ENCODE assay signal across 28 mouse cellular contexts in genomic region chr17:26433295-26433694, GRCm38 (mm10). TPM values are rescaled to one million over a fixed set of nuclear protein-coding genes. Genes with fewer than 3 reads are reported as not detected.
A peak's percentile ranks its signal among the peaks of the same experiment; 100 is the strongest.
DNase-seq lines count a peak whose midpoint lies in the region; ATAC-seq and TF ChIP-seq lines count a peak whose summit lies in the region.
"Had no signal": no experiment of that assay in that cellular context is flagged by ENCODE, and none has a peak within 500 bp of the region (broad histone marks: within the 10 kb centered on the region; RNA-seq: fewer than 3 reads in every experiment).

No protein-coding gene starts in this region.

- H3K9me3 ChIP-seq in intestine, embryonic 15.5 days, result no peaks in the 10 kb centered on the region
- no peaks in the 10 kb centered on the region for H3K9me3 ChIP-seq in stomach, postnatal 0 days (ENCODE audit: control insufficient read depth, low read length)
- H3K9me3 ChIP-seq: forebrain, embryonic 13.5 days; G1E; heart, embryonic 12.5 days; hindbrain, embryonic 13.5 days; limb, embryonic 13.5 days; lung, embryonic 15.5 days had no signal

- no peak overlapping the region for H3K27ac ChIP-seq in intestine, embryonic 15.5 days
- 0 out of 2 replicates have a peak overlapping the region, but pooled peaks have one; percentile 45 for H3K27ac ChIP-seq in stomach, postnatal 0 days (replicated peaks)
- H3K27ac ChIP-seq: forebrain, embryonic 13.5 days; gastrocnemius, adult 2 months; heart, adult 2 months; hindbrain, embryonic 13.5 days; limb, embryonic 13.5 days; lung, embryonic 15.5 days had no signal

- peak; percentile 68 for ATAC-seq in intestine, embryonic 15.5 days
- no peak for ATAC-seq in stomach, postnatal 0 days (ENCODE audit: low FRiP score, low TSS enrichment)
- ATAC-seq: CD4-positive, CD25-positive, alpha-beta regulatory T cell, adult 4 months; forebrain, embryonic 13.5 days; midbrain, embryonic 16.5 days had no signal

- DNase-seq in kidney, postnatal 4 days, result peak; percentile 40 to 45
- DNase-seq in kidney, adult 8-10 months, result no peak
- peak; percentile 64 for DNase-seq in urinary bladder, postnatal 14 days (ENCODE audit: low spot score)
- DNase-seq in urinary bladder, adult 2 months (ENCODE audit: low spot score), result no peak
- DNase-seq in stomach, postnatal 0 days (ENCODE audit: low spot score), result no peak
- no peak for DNase-seq in right cerebral cortex, postnatal 36 days (ENCODE audit: low spot score in 2 of 2)
- DNase-seq in heart, adult 18-20 months, result no peak
- DNase-seq: adrenal gland, postnatal 25 days; cerebellum, adult 2 months; cerebellum, postnatal 14 days; gastrocnemius, adult 2 months; gastrocnemius, postnatal 36 days; heart, adult 2 months; heart, postnatal 4 days; kidney, adult 2 months; kidney, postnatal 25 days; thymus, adult 2 months; thymus, postnatal 36 days had no signal

- TF ChIP-seq EP300 in stomach, postnatal 0 days (optimal IDR thresholded peaks at IDR 0.05), result no peak

- H3K4me2 ChIP-seq in intestine, embryonic 15.5 days (replicated peaks), result no peak overlapping the region
- H3K4me2 ChIP-seq in stomach, postnatal 0 days (replicated peaks; ENCODE audit: low read depth), result no peak overlapping the region
- H3K4me2 ChIP-seq: forebrain, embryonic 13.5 days; heart, embryonic 12.5 days; hindbrain, embryonic 13.5 days; limb, embryonic 13.5 days; liver, embryonic 11.5 days; lung, embryonic 15.5 days had no signal

- H3K36me3 ChIP-seq in intestine, embryonic 15.5 days, result peaks cover 8% of the 10 kb centered on the region; the same call in 1 of the 2 replicates
- H3K36me3 ChIP-seq in stomach, postnatal 0 days (ENCODE audit: control insufficient read depth, insufficient read depth, low read length), result no peaks in the 10 kb centered on the region; the same call in 1 of the 2 replicates
- H3K36me3 ChIP-seq: G1E; lung, embryonic 15.5 days had no signal

- peaks cover 6% of the 10 kb centered on the region for H3K27me3 ChIP-seq in intestine, embryonic 15.5 days (replicated peaks)
- H3K27me3 ChIP-seq in stomach, postnatal 0 days (ENCODE audit: control insufficient read depth, insufficient read depth, low read length), result no peaks in the 10 kb centered on the region

- peaks cover 9% of the 10 kb centered on the region; the same call in 1 of the 2 replicates for H3K4me1 ChIP-seq in intestine, embryonic 15.5 days (replicated peaks)
- no peaks in the 10 kb centered on the region; the same call in 1 of the 2 replicates for H3K4me1 ChIP-seq in stomach, postnatal 0 days (replicated peaks; ENCODE audit: control insufficient read depth, insufficient read depth)
- H3K4me1 ChIP-seq: forebrain, embryonic 13.5 days; hindbrain, embryonic 13.5 days; limb, embryonic 13.5 days had no signal

- TF ChIP-seq CTCF in stomach, postnatal 0 days (IDR thresholded peaks at IDR 0.05; ENCODE audit: low read depth), result no peak

- H3K9ac ChIP-seq in intestine, embryonic 15.5 days, result no peak overlapping the region
- no peak overlapping the region for H3K9ac ChIP-seq in stomach, postnatal 0 days (ENCODE audit: low read length)
- H3K9ac ChIP-seq: forebrain, embryonic 13.5 days; heart, embryonic 12.5 days; hindbrain, embryonic 13.5 days; limb, embryonic 13.5 days; lung, embryonic 15.5 days had no signal

- 39% methylated on average over 11 of the region's 11 CpGs for WGBS in intestine, embryonic 15.5 days
- WGBS in stomach, postnatal 0 days, result 43% methylated on average over 11 of the region's 11 CpGs

- no peak overlapping the region for H3K4me3 ChIP-seq in intestine, embryonic 15.5 days (replicated peaks)
- H3K4me3 ChIP-seq in stomach, postnatal 0 days (ENCODE audit: low read depth, low read length), result no peak overlapping the region
- H3K4me3 ChIP-seq: forebrain, embryonic 13.5 days; gastrocnemius, adult 2 months; heart, adult 2 months; heart, embryonic 12.5 days; hindbrain, embryonic 13.5 days; limb, embryonic 13.5 days; lung, embryonic 15.5 days had no signal

RNA-seq across cellular contexts. Expression of gene Neurl1b, which starts 18.7 kb away (rescaled TPM):
- polyA plus RNA-seq in urinary bladder, adult 2 months (2012; rRNA removed), result 7.9 and 11.1 TPM in 2 replicates
- polyA plus RNA-seq in intestine, embryonic 15.5 days (2015; fragmentation: Nextera tagmentation; extraction: Ambion mirVana), result 1.8 and 2.2 TPM in 2 replicates
- polyA plus RNA-seq in stomach, postnatal 0 days (2015; fragmentation: Nextera tagmentation; extraction: Ambion mirVana), result 1.1 and 1.4 TPM in 2 replicates
- 1 to 10 TPM; 5.6 to 5.9 TPM for total RNA-seq in heart, adult 18-20 months (2021)
- polyA plus RNA-seq: G1E had no signal

Comparison
In these comparisons a context has a peak if more than half of its experiments do, and no peak if none do; other contexts are left out.
1. DNase-seq: peak in kidney, postnatal 4 days (2 of 2) and urinary bladder, postnatal 14 days (single experiment); none in kidney, adult 8-10 months (0 of 2), urinary bladder, adult 2 months (single experiment), stomach, postnatal 0 days (single experiment), right cerebral cortex, postnatal 36 days (0 of 2) and heart, adult 18-20 months (0 of 2).